Mouse (Mus musculus): ENCODE data around the gene Tkt.

GRCm38 (mm10) chr14:30612962-30613715 is 65.0 kb downstream of the Tkt start:
- TF ChIP-seq CTCF (conservative IDR thresholded peaks at IDR 0.05; ENCODE audit: low read length) (no peak), NANOG (IDR thresholded peaks at IDR 0.05; ENCODE audit: borderline replicate concordance, low read length) (no peak), POU5F1 (IDR thresholded peaks at IDR 0.05; ENCODE audit: borderline replicate concordance, low read length) (no peak)
